Mouse (Mus musculus): ENCODE data around the gene Mrpl42. TPM values are rescaled to one million over a fixed set of nuclear protein-coding genes. Genes with fewer than 3 reads are reported as not detected.

Mrpl42 gene
- polyA plus RNA-seq (2012; rRNA removed), result 185 and 204 TPM in 2 replicates

DNA sequence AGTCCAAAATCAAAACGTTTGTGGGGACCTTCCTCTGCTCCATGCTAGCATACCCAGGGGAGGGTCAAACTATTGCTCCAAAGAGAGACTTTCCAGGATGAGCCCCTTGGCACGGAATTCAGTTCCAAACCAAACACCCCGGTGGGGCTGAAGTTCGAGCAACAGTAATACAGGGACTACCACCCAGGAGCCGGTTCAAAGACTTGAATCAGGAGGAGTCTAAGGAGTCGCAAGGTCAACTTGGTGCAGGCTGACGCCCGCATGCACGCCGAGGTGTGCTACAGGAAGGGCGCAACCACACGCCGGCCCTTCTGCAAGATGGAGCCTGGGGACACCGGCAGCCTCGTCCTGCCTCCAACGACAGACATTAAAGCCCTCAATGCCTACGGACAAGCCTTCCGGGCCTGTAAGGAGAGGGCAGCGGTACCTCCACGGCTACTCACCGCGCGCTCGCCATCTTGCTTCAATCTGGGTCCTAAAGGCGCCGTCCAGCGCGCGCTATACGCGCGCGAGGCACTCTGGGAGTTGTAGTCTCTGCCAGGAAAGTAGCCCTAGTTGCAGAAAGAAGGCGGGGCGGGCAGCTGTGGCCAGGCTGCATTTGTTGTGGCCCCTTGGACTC lies at the start of gene Mrpl42:
TSS of gene Mrpl42 (minus strand) at position 478 of the 619 bp plus-strand sequence.

DNA sequence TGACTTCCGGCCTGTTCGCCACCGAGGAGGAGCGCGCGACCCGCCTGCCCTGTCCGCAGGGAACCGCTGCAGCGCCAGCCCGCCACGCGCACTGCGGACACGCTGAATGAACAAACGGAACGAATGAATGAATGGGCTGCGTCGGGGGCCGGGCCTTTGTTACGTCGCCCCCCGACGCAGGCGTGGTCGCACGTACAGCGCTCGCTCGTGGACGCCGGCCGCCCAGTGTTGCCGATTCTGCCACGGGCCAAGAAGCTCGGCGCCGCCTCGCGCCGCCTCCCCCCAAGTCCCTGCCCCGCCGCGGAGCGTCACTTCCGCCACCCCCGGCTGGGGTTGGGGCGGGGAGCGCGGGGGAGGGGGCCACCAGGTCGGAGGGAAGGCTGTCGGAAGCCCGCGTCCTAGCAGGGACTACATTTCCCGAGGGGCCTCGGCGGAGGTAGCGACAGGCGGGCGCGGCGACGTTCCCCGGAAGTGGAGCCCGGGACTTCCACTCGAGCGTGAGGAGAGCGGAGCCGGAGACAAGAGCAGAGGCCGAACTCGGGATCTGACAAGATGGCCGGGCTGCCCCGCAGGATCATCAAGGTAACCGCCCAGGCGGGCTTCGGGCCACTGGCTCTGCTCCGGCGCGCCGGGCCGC lies 13.0 kb upstream of the Mrpl42 start, which contains the start of gene Ube2n:
TSS of gene Ube2n (plus strand) at position 490 of the 637 bp plus-strand sequence.

Other genes starting within 250 kb of the Mrpl42 start
- gene Cradd, start 177.8 kb downstream of the Mrpl42 start, polyA plus RNA-seq (2012; rRNA removed), result 8.7 and 9.9 TPM in 2 replicates
- gene Socs2, start 84.8 kb downstream of the Mrpl42 start, polyA plus RNA-seq (2012; rRNA removed), result 50.8 and 52.2 TPM in 2 replicates
- gene Ube2n, start 13.2 kb upstream of the Mrpl42 start, polyA plus RNA-seq (2012; rRNA removed), result 227 and 257 TPM in 2 replicates
- gene Nudt4, start 62.2 kb upstream of the Mrpl42 start, polyA plus RNA-seq (2012; rRNA removed), result 56.7 and 62.5 TPM in 2 replicates
- gene Anapc15-ps, start 171.5 kb upstream of the Mrpl42 start, polyA plus RNA-seq (2012; rRNA removed), result 0.47 TPM in 1 of 2 replicates, not detected in the other

Measured in central nervous system, embryonic 14 days (tissue).